Mouse (Mus musculus): ENCODE measurements around the gene Ndufs8.

The Ndufs8 gene

GRCm38 (mm10) chr19:3905261-3905969 is 7.2 kb downstream of the Ndufs8 start:
- Histone ChIP-seq H3K36me3 (ENCODE audit: insufficient read depth, low read length) (peaks cover 48% of the 10 kb centered on the region), H3K4me1 (replicated peaks; ENCODE audit: low read depth, low read length) (peaks cover 73% of the 10 kb centered on the region), H3K4me3 (replicated peaks; ENCODE audit: low read length) (peak overlapping the region; percentile 79), H3K9me3 (ENCODE audit: low read length) (no peaks in the 10 kb centered on the region), H3K27me3 (ENCODE audit: insufficient read depth, low read length) (peaks cover 30% of the 10 kb centered on the region)
- no peak for TF ChIP-seq CTCF (conservative IDR thresholded peaks at IDR 0.05; ENCODE audit: low read length)
- TF ChIP-seq POU5F1 (IDR thresholded peaks at IDR 0.05; ENCODE audit: borderline replicate concordance, low read length): no peak
- no peak for TF ChIP-seq NANOG (IDR thresholded peaks at IDR 0.05; ENCODE audit: borderline replicate concordance, low read length)

GRCm38 (mm10) chr19:3904363-3904675 is 8.3 kb downstream of the Ndufs8 start:
- peaks cover 65% of the 10 kb centered on the region for H3K4me1 ChIP-seq (replicated peaks; ENCODE audit: low read depth, low read length)
- peaks cover 30% of the 10 kb centered on the region for H3K27me3 ChIP-seq (ENCODE audit: insufficient read depth, low read length)
- TF ChIP-seq CTCF (conservative IDR thresholded peaks at IDR 0.05; ENCODE audit: low read length): no peak
- no peak for TF ChIP-seq POU5F1 (IDR thresholded peaks at IDR 0.05; ENCODE audit: borderline replicate concordance, low read length)
- no peak for TF ChIP-seq NANOG (IDR thresholded peaks at IDR 0.05; ENCODE audit: borderline replicate concordance, low read length)
- peak overlapping the region; percentile 75 for H3K4me3 ChIP-seq (replicated peaks; ENCODE audit: low read length)
- no peaks in the 10 kb centered on the region for H3K9me3 ChIP-seq (ENCODE audit: low read length)
- H3K36me3 ChIP-seq (ENCODE audit: insufficient read depth, low read length): peaks cover 37% of the 10 kb centered on the region

GRCm38 (mm10) chr19:3903648-3904362 is 8.8 kb downstream of the Ndufs8 start:
- Histone ChIP-seq H3K4me1 (replicated peaks; ENCODE audit: low read depth, low read length) (peaks cover 65% of the 10 kb centered on the region), H3K9me3 (ENCODE audit: low read length) (no peaks in the 10 kb centered on the region), H3K36me3 (ENCODE audit: insufficient read depth, low read length) (peaks cover 33% of the 10 kb centered on the region), H3K27me3 (ENCODE audit: insufficient read depth, low read length) (peaks cover 30% of the 10 kb centered on the region), H3K4me3 (replicated peaks; ENCODE audit: low read length) (peak overlapping the region; percentile 75)
- TF ChIP-seq CTCF (conservative IDR thresholded peaks at IDR 0.05; ENCODE audit: low read length) (no peak), NANOG (IDR thresholded peaks at IDR 0.05; ENCODE audit: borderline replicate concordance, low read length) (no peak), POU5F1 (IDR thresholded peaks at IDR 0.05; ENCODE audit: borderline replicate concordance, low read length) (no peak)

GRCm38 (mm10) chr19:3902966-3903365 is 9.6 kb downstream of the Ndufs8 start:
- H3K36me3 ChIP-seq (ENCODE audit: insufficient read depth, low read length): peaks cover 30% of the 10 kb centered on the region
- TF ChIP-seq POU5F1 (IDR thresholded peaks at IDR 0.05; ENCODE audit: borderline replicate concordance, low read length) (no peak), NANOG (IDR thresholded peaks at IDR 0.05; ENCODE audit: borderline replicate concordance, low read length) (no peak), CTCF (conservative IDR thresholded peaks at IDR 0.05; ENCODE audit: low read length) (no peak)
- H3K4me1 ChIP-seq (replicated peaks; ENCODE audit: low read depth, low read length): peaks cover 64% of the 10 kb centered on the region
- peak overlapping the region; percentile 75 for H3K4me3 ChIP-seq (replicated peaks; ENCODE audit: low read length)
- H3K9me3 ChIP-seq (ENCODE audit: low read length): no peaks in the 10 kb centered on the region
- H3K27me3 ChIP-seq (ENCODE audit: insufficient read depth, low read length): peaks cover 30% of the 10 kb centered on the region

- Histone ChIP-seq H3K9me3 (ENCODE audit: low read length) (no peaks in the 10 kb centered on the region), H3K4me3 (replicated peaks; ENCODE audit: low read length) (no peak overlapping the region), H3K36me3 (ENCODE audit: insufficient read depth, low read length) (peaks cover 56% of the 10 kb centered on the region), H3K27me3 (ENCODE audit: insufficient read depth, low read length) (peaks cover 10% of the 10 kb centered on the region; the same call in 1 of the 2 replicates), H3K4me1 (replicated peaks; ENCODE audit: low read depth, low read length) (peaks cover 54% of the 10 kb centered on the region)
- TF ChIP-seq POU5F1 (IDR thresholded peaks at IDR 0.05; ENCODE audit: borderline replicate concordance, low read length): no peak
- TF ChIP-seq NANOG (IDR thresholded peaks at IDR 0.05; ENCODE audit: borderline replicate concordance, low read length): no peak
- no peak for TF ChIP-seq CTCF (conservative IDR thresholded peaks at IDR 0.05; ENCODE audit: low read length)
Observed at GRCm38 (mm10) chr19:3899618-3900017, 13.0 kb downstream of the Ndufs8 start.

- Histone ChIP-seq H3K4me3 (replicated peaks; ENCODE audit: low read length) (no peak overlapping the region), H3K9me3 (ENCODE audit: low read length) (no peaks in the 10 kb centered on the region), H3K36me3 (ENCODE audit: insufficient read depth, low read length) (peaks cover 62% of the 10 kb centered on the region), H3K4me1 (replicated peaks; ENCODE audit: low read depth, low read length) (peaks cover 50% of the 10 kb centered on the region), H3K27me3 (ENCODE audit: insufficient read depth, low read length) (peaks cover 5% of the 10 kb centered on the region; the same call in 1 of the 2 replicates)
- TF ChIP-seq NANOG (IDR thresholded peaks at IDR 0.05; ENCODE audit: borderline replicate concordance, low read length) (no peak), POU5F1 (IDR thresholded peaks at IDR 0.05; ENCODE audit: borderline replicate concordance, low read length) (no peak), CTCF (conservative IDR thresholded peaks at IDR 0.05; ENCODE audit: low read length) (no peak)
Observed at GRCm38 (mm10) chr19:3898952-3899351, 13.6 kb downstream of the Ndufs8 start.

GRCm38 (mm10) chr19:3897557-3897956 is 15.0 kb downstream of the Ndufs8 start:
- no peak for TF ChIP-seq POU5F1 (IDR thresholded peaks at IDR 0.05; ENCODE audit: borderline replicate concordance, low read length)
- no peak for TF ChIP-seq NANOG (IDR thresholded peaks at IDR 0.05; ENCODE audit: borderline replicate concordance, low read length)
- no peak for TF ChIP-seq CTCF (conservative IDR thresholded peaks at IDR 0.05; ENCODE audit: low read length)
- Histone ChIP-seq H3K4me1 (replicated peaks; ENCODE audit: low read depth, low read length) (peaks cover 39% of the 10 kb centered on the region), H3K27me3 (ENCODE audit: insufficient read depth, low read length) (no peaks in the 10 kb centered on the region; the same call in 1 of the 2 replicates), H3K36me3 (ENCODE audit: insufficient read depth, low read length) (peaks cover 74% of the 10 kb centered on the region), H3K4me3 (replicated peaks; ENCODE audit: low read length) (no peak overlapping the region), H3K9me3 (ENCODE audit: low read length) (no peaks in the 10 kb centered on the region)

GRCm38 (mm10) chr19:3896208-3896607 is 16.4 kb downstream of the Ndufs8 start:
- no peaks in the 10 kb centered on the region for H3K9me3 ChIP-seq (ENCODE audit: low read length)
- no peaks in the 10 kb centered on the region for H3K27me3 ChIP-seq (ENCODE audit: insufficient read depth, low read length)
- peaks cover 74% of the 10 kb centered on the region for H3K36me3 ChIP-seq (ENCODE audit: insufficient read depth, low read length)
- no peak overlapping the region for H3K4me3 ChIP-seq (replicated peaks; ENCODE audit: low read length)
- TF ChIP-seq NANOG (IDR thresholded peaks at IDR 0.05; ENCODE audit: borderline replicate concordance, low read length): no peak
- H3K4me1 ChIP-seq (replicated peaks; ENCODE audit: low read depth, low read length): peaks cover 30% of the 10 kb centered on the region

Data from E14TG2a.4 (cell line).